Mouse (Mus musculus): ENCODE measurements around the gene Prelid1.
A peak's percentile ranks its signal among the peaks of the same experiment; 100 is the strongest.

Gene Prelid1

DNA sequence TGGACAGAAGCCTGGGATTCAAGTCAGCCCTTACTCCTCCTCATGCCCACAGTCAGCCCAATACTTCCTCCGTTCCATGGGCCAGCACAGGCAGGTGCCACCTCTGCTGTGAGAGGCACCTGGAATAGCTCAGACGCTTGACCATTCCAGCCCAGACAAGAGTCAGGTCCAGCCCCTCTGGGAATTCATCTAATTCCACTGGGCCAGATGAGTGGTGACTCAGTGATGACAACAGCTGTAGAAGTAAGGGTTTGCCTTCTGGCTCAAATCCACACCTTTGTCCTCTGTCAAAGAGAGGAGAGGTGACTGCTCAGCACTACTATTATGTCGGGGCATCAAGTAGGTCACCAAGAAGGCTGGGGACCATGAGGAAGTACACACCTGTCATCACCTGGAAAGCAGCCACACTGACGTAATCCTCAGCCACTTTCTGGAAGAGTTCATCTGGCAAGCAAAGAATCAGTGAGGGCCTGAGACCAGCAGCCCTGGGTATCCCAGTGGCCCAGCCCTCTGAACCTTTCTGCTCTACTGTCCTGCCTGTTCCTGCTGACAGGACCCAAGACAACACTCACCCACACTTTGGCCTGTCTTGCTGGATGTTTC lies at the start of gene Prelid1:
Prelid1 (plus strand) TSS at position 570 of the 603 bp plus-strand sequence.
- DNase-seq: no peak

DNA sequence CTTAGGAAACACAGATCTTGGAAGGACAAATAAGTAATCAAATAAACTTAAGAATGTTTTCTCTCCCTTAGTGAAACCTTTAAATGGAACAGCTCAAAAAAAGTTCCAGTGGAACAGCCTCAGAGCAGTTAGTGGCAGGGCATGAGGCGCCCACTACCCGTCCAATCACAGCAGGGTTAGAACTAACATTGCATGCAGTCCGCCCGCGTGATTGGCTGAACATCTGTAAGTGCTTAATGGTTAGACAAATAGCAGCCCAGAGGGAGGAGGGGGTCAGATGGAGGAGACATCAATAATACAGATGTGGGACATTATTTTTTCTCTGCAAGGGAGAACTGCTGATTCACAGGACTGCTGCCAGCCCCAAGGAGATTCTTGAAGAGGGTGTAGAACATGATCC lies 43.1 kb upstream of the Prelid1 start:
- DNase-seq: peak; percentile 4

DNA sequence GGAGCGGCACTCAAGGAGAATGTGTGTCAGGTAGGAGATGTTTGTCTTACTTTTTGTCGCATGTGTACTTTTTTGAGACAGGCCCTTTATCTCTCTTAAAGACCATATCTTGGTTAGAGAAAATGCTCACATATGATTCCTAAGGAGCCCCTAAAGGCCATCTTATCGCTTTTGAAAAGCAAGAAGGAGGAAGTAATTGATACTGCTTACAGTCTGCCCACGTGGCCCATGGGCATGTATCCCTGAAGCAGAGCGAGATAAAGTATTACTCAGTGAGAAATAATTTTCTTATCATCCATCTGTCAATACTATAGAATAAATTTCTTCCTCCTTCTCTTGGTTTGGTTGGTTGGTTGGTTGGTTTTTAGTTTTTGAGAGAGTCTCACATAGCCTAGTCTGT lies 42.7 kb upstream of the Prelid1 start:
- DNase-seq: no peak

DNA sequence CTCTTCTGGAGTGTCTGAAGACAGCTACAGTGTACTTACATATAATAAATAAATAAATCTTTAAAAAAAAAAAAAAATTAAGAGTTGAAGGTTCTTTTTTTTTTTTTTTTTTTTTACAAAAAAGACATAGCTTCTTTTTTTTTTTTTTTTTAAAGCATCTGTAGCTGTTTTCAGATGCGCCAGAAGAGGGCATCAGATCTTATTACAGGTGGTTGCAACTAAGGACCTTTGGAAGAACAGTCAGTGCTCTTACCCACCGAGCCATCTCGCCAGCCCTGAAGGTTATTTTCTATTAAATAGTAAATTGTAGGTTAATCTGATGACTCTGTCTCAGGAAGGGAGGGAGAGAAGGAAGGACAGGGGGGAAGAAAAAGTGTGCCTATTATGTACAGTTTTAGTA lies 31.4 kb upstream of the Prelid1 start:
- no peak for DNase-seq

DNA sequence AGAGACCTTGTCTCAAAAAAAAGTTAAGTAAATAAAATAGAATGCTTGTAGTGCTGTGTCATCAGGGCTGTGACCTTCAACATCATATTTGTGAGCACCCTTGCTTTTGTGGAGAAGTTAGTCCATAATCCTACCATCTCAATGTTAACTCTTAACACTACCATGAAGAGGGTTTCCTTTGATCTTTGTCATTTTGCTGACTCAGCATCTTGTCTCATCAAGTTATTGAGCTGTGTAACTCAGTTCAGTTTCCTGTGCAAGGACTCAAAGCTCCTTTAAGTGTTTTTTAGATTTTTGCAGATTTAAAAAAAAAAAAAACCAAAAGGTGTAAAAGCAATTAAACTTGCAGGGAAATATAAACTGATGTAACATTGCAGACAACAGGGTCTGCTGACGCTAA lies 23.5 kb upstream of the Prelid1 start:
- DNase-seq: no peak

DNA sequence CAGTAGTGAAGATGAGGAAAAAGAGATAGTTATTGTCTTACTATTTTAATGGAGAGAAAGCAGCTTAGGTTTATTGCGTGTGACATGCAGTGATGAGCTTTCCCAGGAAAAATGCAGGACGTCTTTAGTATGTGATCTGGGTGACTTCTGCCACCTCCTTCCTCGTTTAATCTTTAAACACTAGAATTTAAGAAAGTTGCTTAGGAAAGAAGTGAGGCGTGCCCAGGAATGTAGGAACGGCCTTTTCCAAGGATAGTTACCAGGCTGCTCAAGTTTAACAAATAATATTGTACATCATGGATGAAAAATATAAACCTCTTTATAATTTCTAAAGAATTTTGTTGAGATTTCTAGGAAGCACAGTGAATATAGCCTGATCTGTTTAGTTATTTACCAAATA lies 19.4 kb upstream of the Prelid1 start:
- DNase-seq: no peak

DNA sequence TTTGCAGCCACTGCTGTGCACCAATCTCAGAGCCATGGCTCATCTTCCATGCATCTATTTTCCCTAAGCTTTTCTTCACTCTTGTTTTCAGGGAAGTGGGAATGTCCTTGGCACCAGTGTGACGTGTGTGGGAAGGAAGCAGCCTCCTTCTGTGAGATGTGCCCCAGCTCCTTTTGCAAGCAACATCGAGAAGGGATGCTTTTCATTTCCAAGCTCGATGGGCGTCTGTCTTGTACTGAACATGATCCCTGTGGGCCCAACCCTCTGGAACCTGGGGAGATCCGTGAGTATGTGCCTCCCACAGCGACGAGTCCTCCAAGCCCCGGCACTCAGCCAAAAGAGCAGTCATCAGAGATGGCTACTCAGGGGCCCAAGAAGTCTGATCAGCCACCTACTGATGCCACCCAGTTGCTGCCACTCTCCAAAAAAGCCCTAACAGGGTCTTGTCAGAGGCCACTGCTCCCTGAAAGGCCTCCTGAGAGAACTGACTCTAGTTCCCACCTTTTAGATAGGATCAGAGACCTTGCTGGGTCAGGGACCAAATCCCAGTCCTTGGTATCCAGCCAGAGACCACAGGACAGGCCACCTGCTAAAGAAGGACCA lies 8.2 kb upstream of the Prelid1 start:
- DNase-seq: no peak

DNA sequence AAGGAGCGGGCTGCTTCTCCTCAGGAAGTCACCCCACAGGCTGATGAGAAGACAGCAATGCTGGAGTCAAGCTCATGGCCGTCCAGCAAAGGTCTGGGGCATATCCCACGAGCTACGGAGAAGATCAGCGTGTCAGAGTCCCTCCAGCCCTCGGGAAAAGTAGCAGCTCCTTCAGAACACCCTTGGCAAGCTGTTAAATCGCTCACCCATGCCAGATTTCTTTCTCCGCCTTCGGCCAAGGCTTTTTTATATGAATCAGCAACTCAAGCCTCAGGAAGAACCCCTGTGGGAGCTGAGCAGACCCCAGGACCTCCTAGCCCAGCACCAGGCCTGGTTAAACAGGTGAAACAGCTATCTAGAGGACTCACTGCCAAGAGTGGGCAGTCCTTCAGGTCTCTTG lies 7.2 kb upstream of the Prelid1 start:
- DNase-seq: no peak

DNA sequence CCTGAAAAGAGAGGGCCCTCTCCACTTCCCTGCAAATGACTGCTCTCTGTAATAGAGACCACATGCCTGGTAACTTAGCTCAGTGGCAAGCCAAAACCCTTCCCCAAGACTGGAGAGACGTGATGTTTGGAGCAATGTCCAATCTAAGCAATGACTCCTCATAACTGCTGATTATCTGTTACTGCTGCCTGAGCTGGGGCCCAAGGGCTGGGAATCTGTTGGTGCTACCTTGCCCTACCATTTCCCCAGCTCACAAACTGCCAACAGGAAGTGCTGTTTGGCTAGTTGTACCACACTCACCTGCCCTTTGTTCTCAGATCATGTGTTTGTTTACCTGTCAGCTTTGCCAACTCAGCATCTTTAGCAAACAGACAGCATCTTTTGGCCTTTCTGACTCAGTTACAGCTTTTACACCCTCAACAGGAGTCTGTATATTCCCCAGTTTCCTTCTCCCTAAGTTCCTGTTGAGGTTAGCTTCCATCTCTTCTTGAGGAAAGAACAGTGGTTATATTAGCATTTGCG lies 5.3 kb upstream of the Prelid1 start:
- no peak for DNase-seq

DNA sequence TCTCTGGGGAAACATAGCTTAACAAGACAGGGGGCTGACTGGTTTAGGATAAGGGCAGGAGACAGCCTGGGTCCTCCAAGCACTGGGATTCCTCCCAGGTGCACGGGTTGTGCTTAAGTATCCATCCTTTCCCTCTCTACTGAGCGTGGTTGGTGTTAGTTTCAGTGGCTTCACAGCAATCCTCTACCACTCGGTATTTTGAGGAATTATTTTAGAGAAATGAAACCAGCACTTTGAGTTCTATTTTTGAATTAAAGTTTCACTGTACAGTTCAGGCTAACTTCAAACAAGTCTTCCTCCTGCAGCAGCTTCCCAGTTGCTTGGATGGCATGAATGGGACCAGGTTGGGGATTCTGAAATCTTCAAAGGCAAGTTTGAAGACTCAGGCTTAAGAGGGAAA lies 1.9 kb upstream of the Prelid1 start:
- DNase-seq: no peak

DNA sequence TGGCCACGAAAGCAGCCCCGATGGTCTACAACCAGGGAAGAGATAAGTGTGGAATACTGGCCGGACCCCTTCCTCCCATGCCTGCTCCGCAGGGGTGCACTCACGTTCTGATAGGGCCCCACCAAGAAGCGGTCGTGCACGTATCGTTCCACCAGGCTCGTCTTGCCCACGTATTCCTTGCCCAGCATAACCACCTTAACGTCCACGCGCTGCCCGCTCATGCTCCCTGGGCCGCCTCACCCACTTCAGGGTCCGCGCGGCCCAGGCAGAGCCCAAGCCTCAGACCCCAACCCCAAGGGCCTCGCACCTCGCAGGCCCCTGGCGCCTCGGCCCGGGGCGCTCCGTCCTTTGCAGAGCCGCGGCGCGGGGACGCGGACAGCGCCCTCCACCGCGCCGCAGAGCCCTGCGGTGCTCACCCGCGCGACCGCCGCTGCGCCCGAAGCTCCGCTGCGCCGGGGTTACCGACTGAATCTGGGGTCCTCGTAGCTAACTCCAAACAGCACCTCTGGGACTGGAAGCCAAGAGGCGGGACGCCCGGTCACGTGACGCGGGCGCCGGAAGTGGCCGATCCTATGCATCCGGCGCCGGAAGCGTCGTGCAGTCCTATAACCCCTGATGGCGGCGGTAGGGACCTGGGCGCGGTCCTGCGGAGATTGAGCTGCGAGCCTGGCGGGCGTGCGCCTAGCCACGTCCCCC lies 1.3 kb downstream of the Prelid1 start, which contains the start of gene Rab24:
Rab24 (minus strand) TSS at position 513 of the 696 bp plus-strand sequence.
- peak; percentile 91 for DNase-seq

DNA sequence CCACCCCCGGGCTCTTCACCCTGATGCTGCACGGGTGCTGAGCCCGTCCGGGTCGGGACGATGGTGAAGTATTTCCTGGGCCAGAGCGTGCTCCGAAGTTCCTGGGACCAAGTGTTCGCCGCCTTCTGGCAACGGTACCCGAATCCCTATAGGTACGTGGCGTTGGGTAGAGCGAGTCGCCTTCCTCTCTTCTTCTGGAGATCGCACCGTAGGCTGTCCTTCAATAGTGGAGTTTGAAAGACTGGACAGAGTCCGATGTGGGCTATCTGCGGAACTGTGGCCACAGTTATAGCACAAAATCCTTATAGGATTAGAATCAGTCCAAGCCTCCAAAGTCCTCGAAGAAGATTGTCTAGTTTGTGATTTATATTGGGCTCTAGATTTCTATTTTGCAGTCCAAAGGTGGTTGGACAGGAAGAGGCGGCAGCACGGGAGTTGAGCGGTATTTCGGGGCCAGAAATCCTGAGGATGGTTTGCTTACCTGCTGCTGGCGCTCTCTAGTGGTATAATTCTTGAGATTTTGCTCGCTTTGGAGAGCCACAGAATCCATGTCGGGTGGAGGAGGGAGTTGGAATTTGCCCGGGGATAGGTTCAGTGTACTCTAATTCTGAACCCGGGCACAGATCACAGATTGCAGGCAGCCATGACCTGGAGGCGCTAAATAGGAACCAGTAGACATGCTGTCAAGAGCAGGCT lies 2.0 kb downstream of the Prelid1 start:
- peak; percentile 47 for DNase-seq

DNA sequence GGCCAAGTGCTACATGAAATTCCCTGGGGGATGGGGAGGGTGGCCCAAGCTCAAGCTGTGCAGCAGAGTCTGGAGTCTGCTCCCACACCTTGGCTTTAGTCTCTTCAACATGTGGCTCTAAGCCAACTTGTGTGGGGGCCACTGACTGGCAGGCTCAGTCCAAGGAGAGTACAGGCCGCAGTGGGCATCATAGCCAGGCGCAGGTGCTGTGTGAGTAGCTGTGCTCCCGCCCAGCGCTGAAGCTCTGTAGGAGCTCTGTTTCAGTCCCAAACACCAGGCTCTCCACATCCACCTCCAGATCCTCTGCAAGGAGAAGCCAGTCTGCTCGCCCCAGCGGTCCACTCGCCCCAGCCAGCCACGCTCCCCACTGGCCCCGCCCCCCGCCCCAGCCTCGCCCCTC lies 5.3 kb downstream of the Prelid1 start:
- DNase-seq: no peak

DNA sequence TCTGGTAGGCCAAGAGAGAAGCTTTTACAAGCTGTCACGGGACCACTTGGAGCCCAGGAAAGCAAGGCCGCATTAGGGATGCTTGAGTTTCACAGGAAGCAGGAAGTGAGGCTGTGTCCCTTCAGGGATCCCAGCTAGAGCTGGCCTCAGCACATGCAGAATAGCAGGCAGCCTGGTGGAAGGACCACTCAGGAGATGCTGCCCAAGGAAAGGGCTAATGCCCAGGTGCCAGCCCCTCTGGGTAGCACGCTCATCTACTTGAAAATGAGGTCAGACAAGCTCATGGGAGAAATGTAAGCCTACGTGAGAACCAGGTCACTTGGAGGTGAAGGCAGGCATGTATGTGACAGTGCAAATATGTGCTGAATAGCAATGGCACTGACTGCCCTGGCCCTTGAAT lies 6.9 kb downstream of the Prelid1 start:
- DNase-seq: no peak

DNA sequence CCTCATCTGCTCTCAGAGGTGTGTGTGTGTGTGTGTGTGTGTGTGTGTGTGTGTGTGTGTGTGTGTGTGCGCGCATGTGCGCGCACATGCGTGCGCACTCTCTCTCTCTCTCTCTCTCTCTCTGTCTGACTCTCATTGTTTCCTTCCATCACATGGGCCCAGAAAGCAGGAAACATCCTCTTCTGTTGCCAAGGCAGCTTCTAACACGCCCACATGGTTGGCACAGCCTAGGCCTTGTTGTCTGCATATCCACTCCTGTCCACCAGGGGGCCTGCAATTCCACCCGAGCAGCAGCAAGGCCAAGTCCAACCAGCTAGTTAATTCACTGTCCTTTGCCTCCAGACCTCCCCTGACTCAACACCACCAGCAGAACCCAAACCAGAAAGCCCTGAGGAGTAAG lies 7.3 kb downstream of the Prelid1 start:
- peak; percentile 86 for DNase-seq

DNA sequence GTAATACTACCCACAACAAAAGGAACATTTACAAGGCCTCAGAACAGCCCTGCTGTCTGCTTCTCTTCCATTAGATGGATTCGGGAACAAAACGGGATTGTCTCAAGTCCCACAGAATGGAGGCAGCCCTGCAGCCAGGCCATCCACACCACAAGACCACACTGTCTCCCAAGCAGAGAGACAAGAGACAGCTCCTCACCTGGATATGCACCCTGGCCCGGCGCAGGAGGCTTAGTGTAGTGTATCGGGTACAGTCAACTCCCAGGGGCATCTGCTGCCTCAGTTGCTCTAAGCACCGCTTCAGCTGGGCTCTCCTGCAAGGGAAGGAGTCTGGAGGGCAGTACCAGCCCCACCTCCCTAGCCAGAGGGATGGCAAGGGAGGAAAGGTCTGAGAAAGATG lies 7.9 kb downstream of the Prelid1 start:
- no peak for DNase-seq

DNA sequence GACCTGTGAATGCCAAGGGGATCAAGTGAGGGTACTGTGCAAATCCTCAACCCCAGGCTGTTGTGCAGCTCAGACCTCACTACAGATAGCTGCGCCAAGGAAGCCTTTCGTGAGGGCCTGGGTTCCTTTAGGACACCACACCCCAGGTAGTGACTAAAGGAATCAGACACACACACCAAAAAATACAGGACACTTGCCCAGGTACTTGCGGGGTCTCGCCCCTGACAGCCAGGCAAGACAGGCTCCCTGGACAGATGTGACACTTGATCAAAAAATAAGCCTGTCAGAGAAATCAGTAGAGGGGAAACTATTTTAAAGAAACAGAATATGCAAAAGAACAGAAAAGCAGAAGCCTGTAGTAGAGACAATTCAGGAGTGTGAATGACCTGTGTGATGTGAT lies 8.3 kb downstream of the Prelid1 start:
- no peak for DNase-seq

DNA sequence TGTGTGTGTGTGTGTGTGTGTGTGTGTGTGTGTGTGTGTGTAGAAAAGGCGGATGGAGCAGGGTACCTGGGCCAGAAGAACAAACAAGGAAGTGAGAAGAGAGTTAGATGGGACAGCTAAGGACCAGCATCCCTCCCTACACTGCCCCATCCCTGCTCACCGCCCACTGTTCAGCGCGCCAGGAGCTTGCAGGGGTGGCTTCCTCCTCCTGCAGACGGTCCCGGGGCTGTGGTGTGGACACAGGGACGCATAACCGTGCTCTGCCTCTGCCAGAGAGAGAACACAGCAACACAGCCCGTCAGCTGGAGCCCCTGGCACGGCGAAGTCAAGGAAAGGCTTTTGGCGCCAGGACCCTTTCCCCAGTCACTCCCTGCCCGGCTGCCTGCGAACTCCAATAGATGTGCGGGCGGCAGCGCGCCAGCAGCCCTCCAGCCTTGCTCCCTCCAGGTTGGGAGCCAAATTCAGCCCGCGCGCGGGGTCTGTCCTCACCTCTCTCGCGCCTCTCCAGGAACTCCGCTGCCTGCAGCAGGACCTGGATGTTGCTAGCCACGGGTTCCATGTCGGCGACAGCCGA lies 8.9 kb downstream of the Prelid1 start:
- peak; percentile 55 for DNase-seq

DNA sequence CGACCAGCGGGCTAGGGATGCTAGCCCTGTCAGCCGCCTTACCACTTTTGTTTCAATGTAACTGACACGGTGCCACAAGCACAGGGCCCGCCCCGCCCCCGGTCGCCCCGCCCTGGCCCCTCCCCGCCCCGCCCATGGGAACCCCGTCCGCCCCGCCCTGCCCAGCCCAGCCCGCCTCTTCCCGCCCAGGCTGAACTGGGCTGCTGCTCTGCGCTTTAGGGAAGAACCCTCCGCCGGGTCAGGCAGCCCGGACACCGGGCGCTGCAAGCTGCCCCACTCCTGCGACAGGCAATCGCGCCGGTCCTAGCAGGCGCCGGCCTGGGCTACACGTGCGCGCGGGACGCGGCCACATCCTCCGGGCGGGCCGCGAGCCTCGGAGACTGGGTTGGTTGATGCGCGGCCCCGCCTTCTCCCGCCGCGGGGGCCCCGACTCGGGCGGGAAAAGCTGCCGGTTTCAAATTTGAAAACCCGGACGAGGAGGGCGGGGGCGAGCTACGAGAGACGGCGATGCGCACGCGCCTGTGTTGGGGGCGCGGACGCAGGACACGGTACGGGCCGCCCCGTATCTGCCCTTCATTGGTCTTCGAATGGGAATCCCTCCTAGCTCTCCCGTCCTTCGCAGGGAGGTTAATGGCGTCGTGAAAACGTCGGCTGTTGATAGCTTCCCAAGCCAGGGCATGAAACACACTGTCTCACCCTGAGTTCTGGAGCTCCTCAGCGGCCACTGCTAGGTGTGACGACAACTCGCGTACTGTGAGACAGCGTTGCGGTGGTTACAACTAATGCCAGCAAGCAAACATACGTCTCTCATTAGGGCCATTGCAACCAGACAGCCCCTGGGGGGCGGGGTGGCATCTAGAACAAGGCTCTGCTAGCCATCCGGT lies 9.6 kb downstream of the Prelid1 start, which contains the start of gene Mxd3:
Mxd3 (minus strand) TSS at position 141 of the 884 bp plus-strand sequence.
- peak; percentile 94 for DNase-seq

DNA sequence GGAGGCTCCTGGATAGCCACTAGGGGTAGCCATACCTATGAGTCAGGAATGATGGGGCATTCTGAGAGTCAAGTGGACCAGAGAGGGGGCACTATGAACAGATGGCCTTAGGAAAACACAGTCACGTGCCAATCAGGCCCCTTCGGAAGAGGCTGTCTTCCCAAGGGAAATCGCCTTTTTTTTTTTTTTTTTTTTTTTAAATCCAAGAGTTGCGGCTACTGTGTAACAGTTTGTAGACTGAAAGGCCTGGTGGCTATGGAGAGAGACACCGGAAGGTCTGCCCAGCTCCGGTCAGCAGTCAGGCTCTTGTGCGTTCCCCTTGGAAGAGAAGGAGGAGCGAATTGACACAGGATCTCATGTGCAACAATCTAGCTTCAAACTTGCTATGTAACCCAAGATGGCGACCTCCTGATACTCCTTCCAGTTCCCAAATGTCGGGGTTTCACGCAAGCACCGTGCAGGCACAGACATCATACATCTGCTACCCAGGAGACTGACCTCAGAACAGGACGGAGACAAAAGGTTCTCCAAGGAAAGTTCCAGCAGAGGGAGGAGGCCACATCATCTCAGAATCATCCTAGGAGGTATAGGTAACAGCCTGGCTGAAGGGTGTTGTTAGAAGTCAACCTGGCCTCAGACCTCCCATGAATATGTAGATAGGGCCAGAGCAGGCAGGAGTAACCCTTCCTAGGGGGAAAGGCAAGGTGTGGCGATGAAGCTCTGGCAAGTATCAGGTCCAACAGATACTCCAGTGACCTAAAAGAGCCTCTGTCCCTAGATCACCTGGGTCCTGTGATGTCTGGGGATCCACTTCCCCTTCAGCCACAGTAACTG lies 10.5 kb downstream of the Prelid1 start:
- no peak for DNase-seq

DNA sequence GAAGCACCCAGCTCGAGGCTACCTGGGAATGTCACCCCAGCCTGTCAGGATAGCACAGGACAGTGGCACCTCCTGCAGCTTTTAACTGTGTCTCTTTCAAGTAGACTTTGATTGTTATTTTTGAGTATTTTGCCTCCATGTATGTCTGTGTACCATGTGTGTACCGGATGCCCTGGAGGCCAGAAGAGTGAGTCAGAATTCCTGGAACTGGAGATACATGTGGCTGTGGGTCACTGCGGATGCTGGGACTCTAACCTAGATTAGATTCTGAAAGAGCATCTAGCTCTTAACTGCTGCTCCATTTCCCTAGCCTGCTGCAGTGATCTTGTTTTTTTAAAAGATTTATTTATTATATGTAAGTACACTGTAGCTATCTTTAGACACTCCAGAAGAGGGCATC lies 12.0 kb downstream of the Prelid1 start:
- DNase-seq: no peak

Data from liver (tissue).